Mouse (Mus musculus) intestine, embryonic 16.5 days (tissue): ENCODE measurements at regions not wholly inside any gene's neighbourhood (a gene's known extent, or its start where the extent isn't known, plus 50 kb on each side); places are given as distances from the start of the nearest gene placed in this dataset.

Experiments
- ATAC-seq: fragments of 200-750 bp; cut with Nextera tagmentation; 2 replicates; pipeline ENCODE4 v1.8.0; 2017; ENCODE audit warnings: moderate TSS enrichment, moderate library complexity
- H3K27ac ChIP-seq: fragments of 300-500 bp; sonication (generic); 2 replicates; pipeline ENCODE4 v1.5.1; 2014; ENCODE audit warnings: mild to moderate bottlenecking, low read length
- H3K27me3 ChIP-seq: fragments of 300-500 bp; sonication (generic); replicated peaks from 2 replicates; pipeline ENCODE4 v1.6.1; 2014; ENCODE audit warnings: low read length, control low read depth, mixed read lengths; ENCODE audit not compliant: control insufficient read depth, insufficient read depth
- H3K36me3 ChIP-seq: fragments of 300-500 bp; sonication (generic); 2 replicates; pipeline ENCODE4 v1.6.1; 2014; ENCODE audit warnings: low read length, control low read depth; ENCODE audit not compliant: control insufficient read depth, insufficient read depth
- H3K4me1 ChIP-seq: fragments of 300-500 bp; sonication (generic); 2 replicates; pipeline ENCODE4 v1.6.1; 2014; ENCODE audit warnings: low read length, control low read depth, mixed read lengths; ENCODE audit not compliant: control insufficient read depth, insufficient read depth
- H3K4me2 ChIP-seq: fragments of 300-500 bp; sonication (generic); 2 replicates; pipeline ENCODE4 v1.6.1; 2014; ENCODE audit warnings: low read depth, low read length, control low read depth
- H3K4me3 ChIP-seq: fragments of 300-500 bp; sonication (generic); 2 replicates; pipeline ENCODE4 v1.5.1; 2014; ENCODE audit warnings: mild to moderate bottlenecking, low read length
- H3K9ac ChIP-seq: fragments of 300-500 bp; sonication (generic); 2 replicates; pipeline ENCODE4 v1.6.1; 2014; ENCODE audit warnings: low read depth, low read length
- H3K9me3 ChIP-seq: fragments of 300-500 bp; sonication (generic); 2 replicates; pipeline ENCODE4 v1.6.1; 2016; ENCODE audit warnings: low read length, control low read depth; ENCODE audit not compliant: control insufficient read depth
- WGBS: fragments of 180-500 bp; shearing (Covaris S2); extraction: QIAGEN DNeasy Blood & Tissue Kit; methylation state at CpG from one replicate; pipeline ENCODE4 v1.1.7; 2014; 5-methylcytosine and 5-hydroxymethylcytosine counted together

DNA sequence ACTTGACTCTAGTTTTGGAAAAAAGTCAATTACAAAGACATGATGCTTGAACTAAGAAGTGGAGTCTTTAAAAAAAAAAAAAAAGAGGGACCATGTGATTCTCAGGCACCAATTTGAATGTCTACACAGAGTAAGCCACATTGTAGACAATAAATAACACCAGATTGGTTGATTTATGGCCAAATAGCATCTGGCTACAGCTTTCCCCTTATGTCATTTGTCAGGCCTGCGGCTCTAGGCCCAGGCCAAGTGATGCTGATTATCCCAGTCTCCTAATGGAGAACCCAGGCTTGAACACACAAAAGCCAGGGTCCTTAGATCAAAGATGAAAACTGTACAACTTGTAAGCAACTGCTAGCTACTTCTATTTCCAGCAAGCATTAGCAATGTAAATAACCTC, 96.1 kb downstream of the Id4 start:
- Histone ChIP-seq H3K4me3 (no peak overlapping the region), H3K4me1 (no peaks in the 10 kb centered on the region), H3K27ac (no peak overlapping the region), H3K36me3 (no peaks in the 10 kb centered on the region), H3K9me3 (no peaks in the 10 kb centered on the region), H3K4me2 (no peak overlapping the region), H3K9ac (no peak overlapping the region), H3K27me3 (no peaks in the 10 kb centered on the region)
- no peak for ATAC-seq
- 60% methylated on average over 1 of the region's 1 CpGs for WGBS

DNA sequence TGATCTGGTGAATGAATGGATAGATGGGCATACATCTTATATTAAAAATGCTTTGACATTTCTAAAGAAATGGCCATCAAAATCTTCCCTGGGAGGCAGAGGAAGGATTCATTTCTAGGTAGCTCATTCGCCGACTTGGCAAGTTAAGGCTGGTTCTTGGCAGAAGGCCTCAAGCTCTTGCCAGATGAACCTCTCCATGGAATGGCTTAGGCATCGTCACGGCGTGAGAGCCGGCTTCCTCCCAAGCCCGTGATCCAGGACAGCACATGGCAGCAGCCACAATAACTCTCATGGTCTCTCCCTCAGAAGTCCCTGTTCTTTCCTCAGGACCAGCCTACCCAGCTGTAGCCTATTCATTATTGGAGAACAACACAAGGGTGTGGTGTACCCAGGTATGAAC, 96.6 kb downstream of the Id4 start:
- ATAC-seq: no peak
- Histone ChIP-seq H3K9ac (no peak overlapping the region), H3K27me3 (no peaks in the 10 kb centered on the region), H3K27ac (no peak overlapping the region), H3K36me3 (no peaks in the 10 kb centered on the region), H3K4me3 (no peak overlapping the region), H3K4me2 (no peak overlapping the region), H3K9me3 (no peaks in the 10 kb centered on the region), H3K4me1 (no peaks in the 10 kb centered on the region)
- WGBS: 93% methylated on average over 7 of the region's 7 CpGs

DNA sequence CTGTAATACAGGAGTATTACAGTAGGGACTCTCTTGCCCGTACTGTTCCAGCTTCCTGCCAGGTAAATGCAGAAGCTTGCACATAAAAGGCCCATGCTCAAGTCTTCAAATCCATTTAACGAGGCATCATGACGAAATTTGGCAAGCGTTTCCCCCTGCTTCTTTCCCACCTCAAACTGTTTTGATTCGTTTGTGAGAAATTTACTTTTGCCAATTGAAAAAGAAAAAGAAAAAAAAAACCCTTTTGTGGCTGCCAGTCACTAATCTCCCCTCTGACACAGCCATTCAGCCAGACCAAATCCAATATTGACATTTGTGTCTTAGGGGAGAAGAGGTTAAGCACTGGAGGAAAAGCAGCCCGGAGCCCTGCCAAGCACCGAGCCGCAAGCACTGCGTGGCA, 110.0 kb downstream of the Id4 start:
- Histone ChIP-seq H3K36me3 (no peaks in the 10 kb centered on the region), H3K4me3 (no peak overlapping the region), H3K9ac (no peak overlapping the region), H3K4me2 (no peak overlapping the region), H3K27me3 (no peaks in the 10 kb centered on the region), H3K4me1 (no peaks in the 10 kb centered on the region), H3K9me3 (no peaks in the 10 kb centered on the region), H3K27ac (no peak overlapping the region)
- 63% methylated on average over 9 of the region's 9 CpGs for WGBS
- no peak for ATAC-seq

DNA sequence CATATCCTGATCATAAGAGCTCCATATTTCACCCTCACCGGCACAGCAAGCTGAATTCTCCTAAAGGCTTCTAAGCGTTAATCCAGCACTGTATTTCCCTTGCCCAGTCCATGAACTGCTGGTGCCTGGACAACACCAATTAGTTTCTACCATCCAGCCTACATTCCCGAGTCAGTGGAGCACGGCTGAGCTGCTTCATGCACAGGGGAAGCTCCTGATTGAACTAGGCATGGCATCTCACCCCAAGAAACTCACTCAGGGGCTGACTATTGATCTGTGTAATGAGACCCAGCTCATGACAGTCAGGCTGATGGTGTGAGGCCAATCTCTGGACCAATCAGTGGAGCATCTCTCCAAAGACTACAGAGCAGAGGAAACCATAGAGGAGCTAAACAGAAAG, 115.4 kb downstream of the Id4 start:
- H3K36me3 ChIP-seq: no peaks in the 10 kb centered on the region
- no peak overlapping the region for H3K27ac ChIP-seq
- ATAC-seq: no peak
- H3K9ac ChIP-seq: no peak overlapping the region
- 81% methylated on average over 4 of the region's 4 CpGs for WGBS
- no peaks in the 10 kb centered on the region for H3K9me3 ChIP-seq
- H3K4me2 ChIP-seq: no peak overlapping the region
- H3K4me3 ChIP-seq: no peak overlapping the region
- H3K4me1 ChIP-seq: no peaks in the 10 kb centered on the region
- no peaks in the 10 kb centered on the region for H3K27me3 ChIP-seq

DNA sequence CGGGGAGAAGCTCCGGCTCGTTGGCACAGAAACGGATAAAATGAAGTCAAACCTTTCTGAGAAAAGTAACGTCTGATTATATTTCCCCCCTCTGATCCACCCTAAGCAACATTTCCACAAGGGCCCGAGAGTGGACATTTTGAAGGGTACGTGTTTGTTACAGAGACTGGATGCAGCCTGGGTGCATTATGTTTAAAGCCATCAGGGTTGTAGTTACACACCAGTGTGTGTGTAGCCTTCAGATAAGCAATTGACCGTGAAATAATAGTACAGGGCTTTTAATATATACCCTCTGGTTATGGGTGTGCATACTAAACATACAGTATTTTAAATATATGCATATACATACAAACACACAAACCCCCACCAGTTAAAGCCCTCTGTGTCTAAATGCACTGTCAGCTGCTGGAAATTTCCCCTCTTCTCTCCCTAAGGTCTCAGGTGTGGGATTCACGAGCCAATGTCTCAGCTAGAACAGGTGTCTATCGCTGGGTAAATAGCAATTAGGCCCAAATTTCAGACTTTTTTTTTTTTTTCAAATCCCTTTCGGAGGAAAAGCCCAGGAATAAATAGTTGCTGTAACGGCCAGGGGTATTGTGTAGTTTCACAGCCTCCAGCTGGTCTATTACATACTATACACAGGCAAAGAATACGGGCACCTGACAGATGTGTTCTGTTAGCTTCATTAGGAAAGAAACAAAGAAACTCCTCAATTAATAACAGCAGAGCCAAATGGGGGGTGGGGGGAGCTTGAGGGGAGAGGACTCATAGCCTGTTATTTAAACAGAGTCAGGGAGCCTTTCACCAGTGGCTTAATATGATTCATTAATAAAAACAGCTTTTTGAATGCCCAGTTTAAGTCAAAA, 122.8 kb downstream of the Id4 start:
- no peaks in the 10 kb centered on the region for H3K4me1 ChIP-seq
- H3K27ac ChIP-seq: no peak overlapping the region
- 69% methylated on average over 13 of the region's 13 CpGs for WGBS
- H3K4me2 ChIP-seq: no peak overlapping the region
- H3K36me3 ChIP-seq: no peaks in the 10 kb centered on the region
- H3K9me3 ChIP-seq: no peaks in the 10 kb centered on the region
- H3K4me3 ChIP-seq: no peak overlapping the region
- ATAC-seq: no peak
- H3K9ac ChIP-seq: no peak overlapping the region
- H3K27me3 ChIP-seq: no peaks in the 10 kb centered on the region

DNA sequence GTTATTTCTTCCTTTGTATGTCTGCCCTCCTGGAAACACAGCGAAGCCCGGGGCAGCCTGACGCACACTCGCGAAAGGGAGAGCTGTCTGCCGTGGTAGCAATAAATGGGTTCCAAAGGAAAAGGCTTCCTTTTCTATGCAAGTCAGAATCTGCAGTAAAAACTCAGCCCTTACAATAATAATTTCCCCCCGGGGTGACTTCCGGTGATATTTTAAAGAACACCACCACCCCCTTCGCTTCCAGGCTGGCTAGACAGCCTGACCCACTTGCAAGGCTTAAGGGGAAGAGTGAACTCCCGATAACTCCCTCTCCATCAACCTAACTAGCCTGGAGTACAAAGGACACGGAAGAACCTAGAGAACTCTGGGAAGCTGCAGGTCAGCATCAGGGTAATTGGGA, 123.9 kb downstream of the Id4 start:
- Histone ChIP-seq H3K36me3 (no peaks in the 10 kb centered on the region), H3K9me3 (no peaks in the 10 kb centered on the region), H3K27ac (no peak overlapping the region), H3K4me2 (no peak overlapping the region), H3K9ac (no peak overlapping the region), H3K27me3 (no peaks in the 10 kb centered on the region), H3K4me3 (no peak overlapping the region), H3K4me1 (no peaks in the 10 kb centered on the region)
- 59% methylated on average over 11 of the region's 11 CpGs for WGBS
- no peak for ATAC-seq

DNA sequence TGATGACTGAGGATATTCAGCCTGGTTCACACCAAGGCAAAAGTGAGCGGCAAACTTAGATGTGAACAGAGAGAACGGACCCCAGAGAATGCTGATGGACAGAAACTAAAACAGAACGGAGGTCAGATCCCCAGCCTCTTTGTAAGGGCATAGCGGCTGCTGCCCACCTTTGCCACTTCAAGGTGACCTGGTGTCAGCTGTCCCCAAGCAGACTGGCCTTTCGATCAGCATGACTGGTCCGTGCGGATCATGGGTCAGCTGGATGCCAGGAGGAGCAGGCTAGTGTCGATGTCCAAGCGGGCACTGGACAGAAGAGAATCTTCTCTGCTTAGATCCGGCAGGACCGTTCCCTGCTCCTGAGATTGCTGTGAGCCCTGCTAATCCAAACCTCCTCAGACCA, 122.1 kb downstream of the Zfp169 start:
- ATAC-seq: no peak
- no peaks in the 10 kb centered on the region for H3K36me3 ChIP-seq
- H3K9ac ChIP-seq: no peak overlapping the region
- no peaks in the 10 kb centered on the region for H3K4me1 ChIP-seq
- H3K4me3 ChIP-seq: no peak overlapping the region
- WGBS: 85% methylated on average over 11 of the region's 11 CpGs
- no peaks in the 10 kb centered on the region for H3K9me3 ChIP-seq
- H3K27me3 ChIP-seq: no peaks in the 10 kb centered on the region
- no peak overlapping the region for H3K27ac ChIP-seq
- no peak overlapping the region for H3K4me2 ChIP-seq

DNA sequence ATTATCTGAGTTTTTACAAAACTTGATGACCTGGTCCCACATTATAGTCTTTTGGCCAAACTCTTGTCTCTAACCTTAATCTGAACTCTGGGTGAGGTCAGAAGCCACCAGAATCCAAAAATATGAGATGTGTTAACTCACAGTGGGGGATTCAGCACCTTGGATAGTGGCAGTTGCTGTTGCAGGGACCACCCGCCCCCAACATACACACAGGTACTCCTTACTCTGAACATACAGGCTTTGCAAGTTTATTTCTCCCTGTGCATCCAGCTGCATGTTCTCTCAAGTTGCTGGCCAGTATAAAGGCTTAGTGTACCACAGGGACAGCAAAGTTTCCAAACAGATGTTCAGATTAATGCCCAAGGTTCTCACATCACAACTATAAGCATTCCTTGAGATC, 115.5 kb downstream of the Zfp169 start:
- no peak overlapping the region for H3K9ac ChIP-seq
- H3K4me2 ChIP-seq: no peak overlapping the region
- no peaks in the 10 kb centered on the region for H3K4me1 ChIP-seq
- no peaks in the 10 kb centered on the region for H3K36me3 ChIP-seq
- H3K27me3 ChIP-seq: no peaks in the 10 kb centered on the region
- H3K27ac ChIP-seq: no peak overlapping the region
- no peaks in the 10 kb centered on the region for H3K9me3 ChIP-seq
- no peak overlapping the region for H3K4me3 ChIP-seq
- ATAC-seq: no peak
- WGBS: 10% methylated on average over 1 of the region's 1 CpGs

DNA sequence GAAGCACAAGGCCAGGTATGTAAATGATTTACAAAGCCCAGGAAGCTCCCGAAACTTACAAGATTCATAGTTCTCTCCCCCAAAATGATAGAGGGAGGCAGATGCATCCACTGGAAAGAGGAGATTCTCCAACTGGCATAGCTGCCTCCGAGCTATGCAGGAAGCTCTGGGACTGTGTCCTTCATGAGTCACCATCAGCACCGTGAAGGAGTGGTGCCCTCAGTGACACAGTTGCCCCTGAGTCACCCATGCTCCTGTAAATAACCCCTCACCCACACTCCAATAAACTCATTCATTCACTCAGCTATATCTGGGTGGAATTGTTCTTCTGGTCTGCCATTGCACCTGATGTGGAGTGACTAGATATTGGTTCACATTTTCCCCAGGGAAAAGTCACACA, 114.6 kb downstream of the Zfp169 start:
- ATAC-seq: no peak
- no peak overlapping the region for H3K4me3 ChIP-seq
- WGBS: 74% methylated on average over 3 of the region's 3 CpGs

DNA sequence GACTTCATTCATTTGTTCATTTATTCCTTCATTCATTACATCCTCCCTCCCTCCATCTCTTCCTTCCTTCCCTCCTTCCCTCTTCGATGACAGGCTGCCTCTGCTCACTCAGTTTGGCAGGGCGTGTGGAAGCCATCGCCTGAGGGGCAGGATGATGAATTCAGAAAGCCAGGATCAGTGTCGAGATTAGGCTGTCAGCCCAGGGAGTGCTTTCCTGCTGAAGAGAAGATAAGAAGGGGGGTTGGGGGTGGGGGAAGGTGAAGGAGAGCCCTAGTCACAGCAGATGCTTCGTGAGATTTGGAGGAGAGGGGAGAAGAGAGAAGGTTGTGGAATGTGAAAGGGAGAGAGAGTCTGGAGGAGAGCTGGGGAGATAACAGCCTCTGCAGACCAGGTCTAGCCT, 110.9 kb downstream of the Zfp169 start:
- no peak for ATAC-seq
- H3K27me3 ChIP-seq: no peaks in the 10 kb centered on the region
- 17% methylated on average over 5 of the region's 5 CpGs for WGBS
- H3K9me3 ChIP-seq: no peaks in the 10 kb centered on the region
- no peak overlapping the region for H3K27ac ChIP-seq
- H3K36me3 ChIP-seq: no peaks in the 10 kb centered on the region
- no peak overlapping the region for H3K9ac ChIP-seq
- no peak overlapping the region for H3K4me3 ChIP-seq
- H3K4me2 ChIP-seq: no peak overlapping the region
- H3K4me1 ChIP-seq: no peaks in the 10 kb centered on the region

More for the DNA sequence above, 114.6 kb downstream of the Zfp169 start:
- H3K27ac ChIP-seq: no peak overlapping the region
- H3K36me3 ChIP-seq: no peaks in the 10 kb centered on the region
- H3K9ac ChIP-seq: no peak overlapping the region
- H3K4me2 ChIP-seq: no peak overlapping the region
- H3K4me1 ChIP-seq: no peaks in the 10 kb centered on the region
- no peaks in the 10 kb centered on the region for H3K27me3 ChIP-seq
- H3K9me3 ChIP-seq: no peaks in the 10 kb centered on the region
